Mouse (Mus musculus) spleen, postnatal 36 days (tissue): ENCODE data around the gene Cilp2.

ENCODE experiments used
- DNase-seq, 2 experiments: peaks; one replicate each; pipeline ENCODE4 v3.0.0; 2022; ENCODE audit warnings: low spot score in 2 of 2, mixed read lengths in 1 of 2

The Cilp2 gene

GRCm38 (mm10) chr8:69887289-69888243, at the start of gene Cilp2:
Cilp2 (minus strand) TSS chr8:69887687.
- DNase-seq, result peak; percentile 48 to 55

GRCm38 (mm10) chr8:69936050-69936794, 48.7 kb upstream of the Cilp2 start:
- no peak for DNase-seq

- no peak for DNase-seq
Observed at GRCm38 (mm10) chr8:69935431-69935830, 47.9 kb upstream of the Cilp2 start.

- DNase-seq, result no peak
Observed at GRCm38 (mm10) chr8:69934582-69934981, 47.1 kb upstream of the Cilp2 start.

GRCm38 (mm10) chr8:69933811-69934210, 46.3 kb upstream of the Cilp2 start:
- DNase-seq, result no peak

- DNase-seq, result no peak
Observed at GRCm38 (mm10) chr8:69926901-69927300, 39.4 kb upstream of the Cilp2 start.

- DNase-seq, result no peak
Observed at GRCm38 (mm10) chr8:69923986-69924385, 36.5 kb upstream of the Cilp2 start.

GRCm38 (mm10) chr8:69921141-69921540, 33.7 kb upstream of the Cilp2 start:
- no peak for DNase-seq

- peak; percentile 85 to 91 for DNase-seq
Observed at GRCm38 (mm10) chr8:69919876-69920662, 32.6 kb upstream of the Cilp2 start.

- DNase-seq, result peak; percentile 78 to 84
Observed at GRCm38 (mm10) chr8:69919010-69919409, 31.5 kb upstream of the Cilp2 start.

- no peak for DNase-seq
Observed at GRCm38 (mm10) chr8:69918506-69918905, 31.0 kb upstream of the Cilp2 start.

GRCm38 (mm10) chr8:69915748-69916147, 28.3 kb upstream of the Cilp2 start:
- DNase-seq, result no peak

GRCm38 (mm10) chr8:69914526-69914925, 27.0 kb upstream of the Cilp2 start:
- DNase-seq, result no peak

GRCm38 (mm10) chr8:69912478-69913074, 25.1 kb upstream of the Cilp2 start:
- no peak for DNase-seq

- DNase-seq, result no peak
Observed at GRCm38 (mm10) chr8:69911917-69912316, 24.4 kb upstream of the Cilp2 start.

GRCm38 (mm10) chr8:69907106-69907505, 19.6 kb upstream of the Cilp2 start:
- DNase-seq, result no peak

GRCm38 (mm10) chr8:69906260-69906659, 18.8 kb upstream of the Cilp2 start:
- no peak for DNase-seq

- DNase-seq, result no peak
Observed at GRCm38 (mm10) chr8:69904096-69904495, 16.6 kb upstream of the Cilp2 start.

GRCm38 (mm10) chr8:69903063-69903542, 15.6 kb upstream of the Cilp2 start:
- peak; percentile 97 to 98 for DNase-seq

GRCm38 (mm10) chr8:69902163-69903062, 14.9 kb upstream of the Cilp2 start, which contains the start of the genes Tssk6, Ndufa13 and Yjefn3:
Tssk6 (plus strand) TSS chr8:69902184.
Ndufa13 (minus strand) TSS chr8:69902558.
Yjefn3 (minus strand) TSS chr8:69902712.
- peak; percentile 54 to 59 for DNase-seq
